Mouse (Mus musculus): Measurements from ENCODE around the gene Add3. TPM values are rescaled to one million over a fixed set of nuclear protein-coding genes. Genes with fewer than 3 reads are reported as not detected.

Add3 gene
- total and polyA plus RNA-seq, 2 experiments from 2014 or later: 52.3 to 52.6 TPM

DNA sequence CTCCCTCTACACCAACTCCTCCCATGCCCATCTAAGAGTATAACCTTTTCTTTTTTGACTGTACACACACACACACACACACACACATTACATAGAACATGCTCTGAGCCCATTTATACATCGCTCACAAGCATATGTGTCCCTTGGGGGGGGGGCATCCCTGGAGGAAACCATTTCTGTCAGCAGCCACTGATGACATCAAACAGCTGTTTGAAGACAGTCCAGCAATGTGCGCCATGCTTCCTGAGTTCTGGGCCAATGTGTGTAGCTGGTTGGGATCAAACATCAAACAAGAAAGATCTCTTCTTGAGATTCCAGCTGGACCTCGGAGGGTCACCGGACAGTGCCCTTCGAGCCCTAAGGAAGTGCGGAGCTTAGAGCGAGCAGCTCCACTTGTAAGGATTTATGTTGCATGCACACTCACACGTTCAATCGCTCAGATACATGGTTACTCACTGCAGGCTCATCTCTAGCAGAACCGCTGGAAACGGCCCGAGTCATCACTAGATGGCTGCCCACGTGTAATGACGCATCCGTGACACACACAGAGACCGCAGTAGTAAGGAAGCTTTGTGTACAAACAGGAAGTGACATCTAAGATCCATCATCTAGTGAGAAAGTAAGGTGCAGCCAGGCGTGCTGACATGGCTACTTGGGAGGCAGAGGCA, 132.9 kb downstream of the Add3 start:
- TF ChIP-seq CTCF (IDR thresholded peaks at IDR 0.05; ENCODE audit: low read depth): no peak
- no peaks in the 10 kb centered on the region for H3K9me3 ChIP-seq (ENCODE audit: low read length)
- no peaks in the 10 kb centered on the region for H3K36me3 ChIP-seq (ENCODE audit: insufficient read depth)
- no peak for ATAC-seq
- no peaks in the 10 kb centered on the region for H3K4me1 ChIP-seq (ENCODE audit: insufficient read depth)
- H3K4me3 ChIP-seq (ENCODE audit: low read depth, low read length): no peak overlapping the region
- no peaks in the 10 kb centered on the region for H3K27me3 ChIP-seq (ENCODE audit: insufficient read depth, low read length)
- H3K4me2 ChIP-seq (ENCODE audit: low read depth): no peak overlapping the region
- H3K9ac ChIP-seq: no peak overlapping the region
- no peak for DNase-seq
- WGBS: 92% methylated on average over 17 of the region's 17 CpGs
- H3K27ac ChIP-seq (ENCODE audit: low read depth, low read length): no peak overlapping the region

GRCm38 (mm10) chr19:53273781-53274428, 133.7 kb downstream of the Add3 start:
- no peak for DNase-seq
- Histone ChIP-seq H3K36me3 (ENCODE audit: insufficient read depth) (no peaks in the 10 kb centered on the region), H3K9ac (no peak overlapping the region), H3K27me3 (ENCODE audit: insufficient read depth, low read length) (no peaks in the 10 kb centered on the region), H3K4me1 (ENCODE audit: insufficient read depth) (no peaks in the 10 kb centered on the region), H3K27ac (ENCODE audit: low read depth, low read length) (no peak overlapping the region), H3K4me3 (ENCODE audit: low read depth, low read length) (no peak overlapping the region), H3K9me3 (ENCODE audit: low read length) (no peaks in the 10 kb centered on the region), H3K4me2 (ENCODE audit: low read depth) (no peak overlapping the region)
- no peak for TF ChIP-seq CTCF (IDR thresholded peaks at IDR 0.05; ENCODE audit: low read depth)
- ATAC-seq: no peak
- 88% methylated on average over 23 of the region's 23 CpGs for WGBS

GRCm38 (mm10) chr19:53275204-53275603, 135.0 kb downstream of the Add3 start:
- Histone ChIP-seq H3K9ac (no peak overlapping the region), H3K27ac (ENCODE audit: low read depth, low read length) (no peak overlapping the region)
- 56% methylated on average over 3 of the region's 3 CpGs for WGBS

GRCm38 (mm10) chr19:53276902-53277707, 136.9 kb downstream of the Add3 start:
- Histone ChIP-seq H3K4me1 (ENCODE audit: insufficient read depth) (no peaks in the 10 kb centered on the region), H3K9me3 (ENCODE audit: low read length) (no peaks in the 10 kb centered on the region), H3K4me2 (ENCODE audit: low read depth) (no peak overlapping the region), H3K4me3 (ENCODE audit: low read depth, low read length) (no peak overlapping the region), H3K27me3 (ENCODE audit: insufficient read depth, low read length) (no peaks in the 10 kb centered on the region), H3K27ac (ENCODE audit: low read depth, low read length) (no peak overlapping the region), H3K36me3 (ENCODE audit: insufficient read depth) (no peaks in the 10 kb centered on the region), H3K9ac (no peak overlapping the region)
- no peak for TF ChIP-seq CTCF (IDR thresholded peaks at IDR 0.05; ENCODE audit: low read depth)
- no peak for ATAC-seq
- DNase-seq: no peak
- WGBS: 80% methylated on average over 19 of the region's 19 CpGs

More at GRCm38 (mm10) chr19:53275204-53275603, 135.0 kb downstream of the Add3 start:
- no peaks in the 10 kb centered on the region for H3K27me3 ChIP-seq (ENCODE audit: insufficient read depth, low read length)
- ATAC-seq: no peak
- no peak for TF ChIP-seq CTCF (IDR thresholded peaks at IDR 0.05; ENCODE audit: low read depth)
- H3K9me3 ChIP-seq (ENCODE audit: low read length): no peaks in the 10 kb centered on the region
- DNase-seq: no peak
- no peaks in the 10 kb centered on the region for H3K36me3 ChIP-seq (ENCODE audit: insufficient read depth)
- no peaks in the 10 kb centered on the region for H3K4me1 ChIP-seq (ENCODE audit: insufficient read depth)
- no peak overlapping the region for H3K4me3 ChIP-seq (ENCODE audit: low read depth, low read length)
- H3K4me2 ChIP-seq (ENCODE audit: low read depth): no peak overlapping the region

- H3K27me3 ChIP-seq (ENCODE audit: insufficient read depth, low read length): no peaks in the 10 kb centered on the region
- H3K9ac ChIP-seq: no peak overlapping the region
- H3K4me3 ChIP-seq (ENCODE audit: low read depth, low read length): no peak overlapping the region
- H3K27ac ChIP-seq (ENCODE audit: low read depth, low read length): no peak overlapping the region
- H3K4me1 ChIP-seq (ENCODE audit: insufficient read depth): no peaks in the 10 kb centered on the region
- no peak for TF ChIP-seq CTCF (IDR thresholded peaks at IDR 0.05; ENCODE audit: low read depth)
- H3K36me3 ChIP-seq (ENCODE audit: insufficient read depth): no peaks in the 10 kb centered on the region
- no peaks in the 10 kb centered on the region for H3K9me3 ChIP-seq (ENCODE audit: low read length)
- WGBS: 75% methylated on average over 19 of the region's 19 CpGs
- DNase-seq (no peak), ATAC-seq (no peak)
- H3K4me2 ChIP-seq (ENCODE audit: low read depth): no peak overlapping the region
Measured at GRCm38 (mm10) chr19:53278491-53279415, 138.5 kb downstream of the Add3 start.

- no peaks in the 10 kb centered on the region for H3K9me3 ChIP-seq (ENCODE audit: low read length)
- no peak overlapping the region for H3K9ac ChIP-seq
- no peak overlapping the region for H3K27ac ChIP-seq (ENCODE audit: low read depth, low read length)
- no peak overlapping the region for H3K4me2 ChIP-seq (ENCODE audit: low read depth)
- WGBS: 91% methylated on average over 8 of the region's 8 CpGs
- ATAC-seq (no peak), DNase-seq (no peak)
- H3K4me3 ChIP-seq (ENCODE audit: low read depth, low read length): no peak overlapping the region
- H3K27me3 ChIP-seq (ENCODE audit: insufficient read depth, low read length): no peaks in the 10 kb centered on the region
- H3K4me1 ChIP-seq (ENCODE audit: insufficient read depth): 0 out of 2 replicates have a peak, but pooled peaks cover 12% of the 10 kb centered on the region
- H3K36me3 ChIP-seq (ENCODE audit: insufficient read depth): no peaks in the 10 kb centered on the region
- no peak for TF ChIP-seq CTCF (IDR thresholded peaks at IDR 0.05; ENCODE audit: low read depth)
Measured at GRCm38 (mm10) chr19:53280254-53280653, 140.0 kb downstream of the Add3 start.
